Mouse (Mus musculus) midbrain, postnatal 0 days (tissue): ENCODE measurements around the gene Gm436. TPM values are rescaled to one million over a fixed set of nuclear protein-coding genes. Genes with fewer than 3 reads are reported as not detected.

Experiments
- ATAC-seq: fragments of 200-750 bp; cut with Nextera tagmentation; 2 replicates; pipeline ENCODE4 v1.8.0; 2017; ENCODE audit warnings: moderate number of reproducible peaks, mild to moderate bottlenecking, moderate TSS enrichment, moderate library complexity; ENCODE audit not compliant: low FRiP score
- DNase-seq: peaks from one replicate; pipeline ENCODE4 v3.0.0-alpha.2; 2015; ENCODE audit warnings: low spot score
- H3K27ac ChIP-seq: fragments of 300-500 bp; sonication (generic); 2 replicates; pipeline ENCODE4 v1.5.1; 2014; ENCODE audit warnings: low read depth, mild to moderate bottlenecking, low read length, mixed read lengths
- H3K27me3 ChIP-seq: fragments of 300-500 bp; sonication (generic); 2 replicates; pipeline ENCODE4 v1.6.1; 2014; ENCODE audit warnings: low read length, control low read depth, mixed read lengths; ENCODE audit not compliant: insufficient read depth
- H3K36me3 ChIP-seq: fragments of 300-500 bp; sonication (generic); 2 replicates; pipeline ENCODE4 v1.6.1; 2014; ENCODE audit warnings: low read length, control low read depth, mixed read lengths; ENCODE audit not compliant: insufficient read depth
- H3K4me1 ChIP-seq: fragments of 300-500 bp; sonication (generic); 2 replicates; pipeline ENCODE4 v1.6.1; 2014; ENCODE audit warnings: mild to moderate bottlenecking, control low read depth, antibody characterized with exemption, low read length, mixed read lengths; ENCODE audit not compliant: insufficient read depth
- H3K4me2 ChIP-seq: fragments of 300-500 bp; sonication (generic); 2 replicates; pipeline ENCODE4 v1.6.1; 2014; ENCODE audit warnings: low read depth, mild to moderate bottlenecking, low read length, mixed read lengths; ENCODE audit not compliant: poor library complexity, severe bottlenecking
- H3K4me3 ChIP-seq: fragments of 300-500 bp; sonication (generic); 2 replicates; pipeline ENCODE4 v1.5.1; 2014; ENCODE audit warnings: low read depth, mild to moderate bottlenecking, low read length, moderate library complexity
- H3K9ac ChIP-seq: fragments of 300-500 bp; sonication (generic); replicated peaks from 2 replicates; pipeline ENCODE4 v1.6.1; 2014; ENCODE audit warnings: mild to moderate bottlenecking, low read length, moderate library complexity, mixed read lengths; ENCODE audit not compliant: poor library complexity, severe bottlenecking
- H3K9me3 ChIP-seq: fragments of 300-500 bp; sonication (generic); 2 replicates; pipeline ENCODE4 v1.6.1; 2016; ENCODE audit warnings: low read length, control low read depth
- CTCF ChIP-seq: IDR thresholded peaks from 2 replicates; pipeline ENCODE4 v1.5.1; 2016; ENCODE audit warnings: antibody characterized with exemption, mild to moderate bottlenecking
- WGBS: fragments of 180-500 bp; shearing (Covaris S2); extraction: QIAGEN DNeasy Blood & Tissue Kit; methylation state at CpG from one replicate; pipeline ENCODE4 v1.1.7; 2014; 5-methylcytosine and 5-hydroxymethylcytosine counted together
- polyA plus RNA-seq: library from polyadenylated mRNA; unstranded; fragments of >200 nt; fragmentation: Nextera tagmentation; extraction: Ambion mirVana; gene quantifications from 2 replicates; pipeline ENCODE4 v1.2.1, GENCODE M21; 2015
- total RNA-seq: library from RNA; depleted of rRNA; stranded (reverse); fragments of >200 nt; gene quantifications from 2 replicates; pipeline ENCODE4 v1.2.3, GENCODE M21; 2014; rRNA removed

Gene Gm436
- total RNA-seq (not detected in 2 replicates), polyA plus RNA-seq (not detected in 2 replicates)

GRCm38 (mm10) chr4:144686268-144686667, at the start of gene Gm436:
TSS of gene Gm436 (minus strand) at chr4:144686368.
- Histone ChIP-seq H3K4me2 (no peak within 1 kb of the TSS), H3K4me3 (no peak within 1 kb of the TSS), H3K27me3 (no peaks in the 10 kb centered on the region), H3K9me3 (peaks cover 15% of the 10 kb centered on the region; the same call in 1 of the 2 replicates), H3K27ac (no peak within 1 kb of the TSS), H3K9ac (no peak within 1 kb of the TSS), H3K4me1 (no peaks in the 10 kb centered on the region), H3K36me3 (no peaks in the 10 kb centered on the region)
- 54% methylated on average over 2 of the region's 2 CpGs for WGBS
- ATAC-seq (no peak), DNase-seq (no peak)
- TF ChIP-seq CTCF = no peak

- H3K27ac ChIP-seq = no peak within 1 kb of the TSS
- no peak within 1 kb of the TSS for H3K9ac ChIP-seq
- H3K4me3 ChIP-seq = no peak within 1 kb of the TSS
- 94% methylated on average over 1 of the region's 1 CpGs for WGBS
- H3K9me3 ChIP-seq = peaks cover 21% of the 10 kb centered on the region; the same call in 1 of the 2 replicates
- no peaks in the 10 kb centered on the region for H3K36me3 ChIP-seq
- no peak for ATAC-seq
- no peak for DNase-seq
- H3K4me1 ChIP-seq = no peaks in the 10 kb centered on the region
- TF ChIP-seq CTCF = no peak
- H3K4me2 ChIP-seq = no peak within 1 kb of the TSS
- H3K27me3 ChIP-seq = no peaks in the 10 kb centered on the region
These were observed 35.1 kb upstream of the Gm436 start, which contains the start of gene Gm13178 for GRCm38 (mm10) chr4:144721304-144721703. TSS of gene Gm13178 (minus strand) at chr4:144721404.

- no peaks in the 10 kb centered on the region for H3K36me3 ChIP-seq
- H3K27ac ChIP-seq = no peak overlapping the region
- H3K9me3 ChIP-seq = peaks cover 23% of the 10 kb centered on the region; the same call in 1 of the 2 replicates
- no peaks in the 10 kb centered on the region for H3K27me3 ChIP-seq
- H3K4me3 ChIP-seq = no peak overlapping the region
- no peaks in the 10 kb centered on the region for H3K4me1 ChIP-seq
- no peak overlapping the region for H3K9ac ChIP-seq
- no peak for TF ChIP-seq CTCF
- no peak for ATAC-seq
- no peak overlapping the region for H3K4me2 ChIP-seq
- 75% methylated on average over 1 of the region's 1 CpGs for WGBS
- DNase-seq = no peak
These were observed 33.5 kb upstream of the Gm436 start for GRCm38 (mm10) chr4:144719691-144720090.

GRCm38 (mm10) chr4:144718288-144718687, 32.1 kb upstream of the Gm436 start:
- Histone ChIP-seq H3K4me2 (no peak overlapping the region), H3K27me3 (no peaks in the 10 kb centered on the region), H3K9ac (no peak overlapping the region), H3K27ac (no peak overlapping the region), H3K9me3 (peaks cover 23% of the 10 kb centered on the region; the same call in 1 of the 2 replicates), H3K4me3 (no peak overlapping the region), H3K4me1 (no peaks in the 10 kb centered on the region), H3K36me3 (no peaks in the 10 kb centered on the region)
- 79% methylated on average over 1 of the region's 1 CpGs for WGBS
- ATAC-seq = peak; percentile 20; the same call in 1 of the 2 replicates
- no peak for DNase-seq
- TF ChIP-seq CTCF = no peak

- Histone ChIP-seq H3K36me3 (no peaks in the 10 kb centered on the region), H3K4me3 (no peak overlapping the region), H3K4me1 (no peaks in the 10 kb centered on the region), H3K9me3 (peaks cover 25% of the 10 kb centered on the region), H3K27ac (no peak overlapping the region), H3K9ac (no peak overlapping the region), H3K27me3 (no peaks in the 10 kb centered on the region), H3K4me2 (no peak overlapping the region)
- TF ChIP-seq CTCF = no peak
- no peak for ATAC-seq
- no peak for DNase-seq
These were observed 47.9 kb downstream of the Gm436 start for GRCm38 (mm10) chr4:144638263-144638662.

Other genes with a start within 250 kb of the Gm436 start
- not detected in 2 replicates for gene 1700012P22Rik, start 247.6 kb downstream of the Gm436 start, total RNA-seq
- gene 1700012P22Rik, start 247.6 kb downstream of the Gm436 start, polyA plus RNA-seq = not detected in 2 replicates
- gene Gm9944, start 233.1 kb downstream of the Gm436 start, total RNA-seq = not detected in 2 replicates
- not detected in 2 replicates for gene Gm9944, start 233.1 kb downstream of the Gm436 start, polyA plus RNA-seq
- gene Aadacl3, start 222.6 kb downstream of the Gm436 start, total RNA-seq = not detected in 2 replicates
- gene Aadacl3, start 222.6 kb downstream of the Gm436 start, polyA plus RNA-seq = not detected in 2 replicates
- gene 9430007A20Rik, start 166.5 kb downstream of the Gm436 start, total RNA-seq = not detected in 2 replicates
- not detected in 2 replicates for gene 9430007A20Rik, start 166.5 kb downstream of the Gm436 start, polyA plus RNA-seq
- gene Gm13124, start 121.2 kb downstream of the Gm436 start, total RNA-seq = not detected in 2 replicates
- not detected in 2 replicates for gene Gm13124, start 121.2 kb downstream of the Gm436 start, polyA plus RNA-seq
- not detected in 2 replicates for gene Aadacl4, start 72.7 kb downstream of the Gm436 start, total RNA-seq
- not detected in 2 replicates for gene Aadacl4, start 72.7 kb downstream of the Gm436 start, polyA plus RNA-seq
- not detected in 2 replicates for gene Gm13178, start 35.0 kb upstream of the Gm436 start, total RNA-seq
- gene Gm13178, start 35.0 kb upstream of the Gm436 start, polyA plus RNA-seq = not detected in 2 replicates
- gene Gm438, start 100.2 kb upstream of the Gm436 start, total RNA-seq = not detected in 2 replicates
- not detected in 2 replicates for gene Gm438, start 100.2 kb upstream of the Gm436 start, polyA plus RNA-seq
- gene Dhrs3, start 206.5 kb upstream of the Gm436 start, total RNA-seq = 24.3 and 31.0 TPM in 2 replicates
- 29.8 and 39.2 TPM in 2 replicates for gene Dhrs3, start 206.5 kb upstream of the Gm436 start, polyA plus RNA-seq